Mouse (Mus musculus): ENCODE results near the gene Btf3. TPM values are rescaled to one million over a fixed set of nuclear protein-coding genes. Genes with fewer than 3 reads are reported as not detected.
A peak's percentile ranks its signal among the peaks of the same experiment; 100 is the strongest.

Btf3 gene
- polyA plus RNA-seq, 1 experiment from 2014 or later = 539 TPM

DNA sequence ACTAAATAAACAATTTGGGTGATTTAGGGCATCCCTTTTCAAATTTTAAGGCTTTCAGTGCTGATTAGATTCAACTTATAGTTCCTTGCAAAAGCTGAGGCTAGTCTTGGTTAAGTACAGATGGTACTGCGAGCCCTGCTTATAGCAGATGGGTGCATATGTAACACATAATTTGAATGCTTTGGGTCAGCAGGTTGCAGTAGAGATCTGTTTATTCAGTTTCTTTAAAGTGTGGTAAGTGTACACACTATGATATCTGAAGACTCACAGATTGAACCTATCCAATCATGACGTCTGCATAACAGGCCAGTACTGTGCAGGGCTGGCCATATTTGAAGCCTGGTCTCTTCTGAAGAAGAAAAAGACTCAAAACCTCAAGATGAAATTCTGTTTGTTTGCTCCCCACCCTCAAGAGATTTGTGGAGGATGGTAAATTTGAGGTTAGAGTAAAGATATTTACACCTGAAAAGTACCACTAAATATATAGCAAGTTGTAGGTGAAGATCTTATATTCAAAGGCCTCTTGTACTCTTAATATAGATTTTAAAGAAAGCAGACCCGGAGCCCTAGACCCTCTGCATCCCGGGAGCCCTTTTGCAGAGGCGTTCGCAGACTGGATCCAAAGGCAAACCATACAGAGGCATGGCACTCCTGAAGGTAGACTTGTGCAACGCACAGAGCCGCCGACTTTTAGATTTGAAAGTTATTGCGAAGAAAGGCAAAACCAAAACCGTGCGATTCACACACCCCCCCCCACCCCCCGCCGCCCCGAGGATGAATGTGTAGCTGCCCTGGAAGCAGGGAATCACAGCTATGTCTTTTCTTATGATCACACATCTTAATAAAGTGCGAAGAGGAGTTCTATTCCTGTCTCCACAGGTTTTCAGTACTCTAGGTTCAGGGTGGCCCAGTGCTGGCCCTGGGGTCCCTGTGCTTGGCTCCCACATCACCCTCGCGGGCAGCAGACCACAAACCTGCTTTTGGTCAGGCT, 40.9 kb upstream of the Btf3 start:
- Histone ChIP-seq H3K9ac (no peak overlapping the region), H3K27ac (no peak overlapping the region), H3K36me3 (replicated peaks; ENCODE audit: control insufficient read depth, insufficient read depth) (no peaks in the 10 kb centered on the region), H3K4me2 (replicated peaks) (peak overlapping the region; percentile 9; the same call in 1 of the 2 replicates), H3K4me3 (replicated peaks; ENCODE audit: low read length) (no peak overlapping the region; the same call in 1 of the 2 replicates), H3K4me1 (replicated peaks; ENCODE audit: control insufficient read depth, insufficient read depth, low read length) (peaks cover 5% of the 10 kb centered on the region; the same call in 1 of the 2 replicates), H3K9me3 (ENCODE audit: control insufficient read depth, low read length) (no peaks in the 10 kb centered on the region), H3K27me3 (ENCODE audit: control insufficient read depth, insufficient read depth, low read length) (peaks cover 83% of the 10 kb centered on the region)
- no peak for ATAC-seq (ENCODE audit: low FRiP score)
- DNase-seq (ENCODE audit: low spot score) = peak; percentile 37
- WGBS = 2% methylated on average over 18 of the region's 18 CpGs

DNA sequence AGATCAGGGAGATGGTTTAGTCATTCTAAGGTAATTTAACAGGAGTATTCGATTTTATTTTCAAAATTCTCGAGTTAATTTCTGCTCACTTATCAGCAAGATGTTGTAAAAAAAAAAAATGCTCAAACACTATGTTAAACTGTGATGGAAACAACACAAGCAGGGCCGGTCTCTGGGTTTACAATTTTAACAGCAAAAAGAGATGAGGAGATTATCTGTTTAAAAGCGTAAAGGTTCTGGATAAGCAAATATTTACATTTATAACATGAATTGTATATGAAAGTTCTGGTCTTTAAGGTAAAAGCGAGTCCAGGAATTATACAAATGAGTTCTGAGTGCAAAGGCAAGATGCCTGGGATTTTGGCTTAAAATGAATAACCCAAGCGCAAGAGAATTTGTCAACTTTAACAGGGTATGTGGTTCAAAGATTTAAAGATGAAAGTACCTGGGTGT, 40.2 kb upstream of the Btf3 start:
- no peak for ATAC-seq (ENCODE audit: low FRiP score)
- DNase-seq (ENCODE audit: low spot score) = peak; percentile 34
- Histone ChIP-seq H3K36me3 (replicated peaks; ENCODE audit: control insufficient read depth, insufficient read depth) (no peaks in the 10 kb centered on the region), H3K9ac (no peak overlapping the region), H3K9me3 (ENCODE audit: control insufficient read depth, low read length) (no peaks in the 10 kb centered on the region), H3K4me1 (replicated peaks; ENCODE audit: control insufficient read depth, insufficient read depth, low read length) (peaks cover 5% of the 10 kb centered on the region; the same call in 1 of the 2 replicates), H3K27me3 (ENCODE audit: control insufficient read depth, insufficient read depth, low read length) (peaks cover 83% of the 10 kb centered on the region), H3K4me2 (replicated peaks) (no peak overlapping the region), H3K27ac (no peak overlapping the region), H3K4me3 (replicated peaks; ENCODE audit: low read length) (no peak overlapping the region; the same call in 1 of the 2 replicates)
- WGBS = 6% methylated on average over 6 of the region's 6 CpGs

DNA sequence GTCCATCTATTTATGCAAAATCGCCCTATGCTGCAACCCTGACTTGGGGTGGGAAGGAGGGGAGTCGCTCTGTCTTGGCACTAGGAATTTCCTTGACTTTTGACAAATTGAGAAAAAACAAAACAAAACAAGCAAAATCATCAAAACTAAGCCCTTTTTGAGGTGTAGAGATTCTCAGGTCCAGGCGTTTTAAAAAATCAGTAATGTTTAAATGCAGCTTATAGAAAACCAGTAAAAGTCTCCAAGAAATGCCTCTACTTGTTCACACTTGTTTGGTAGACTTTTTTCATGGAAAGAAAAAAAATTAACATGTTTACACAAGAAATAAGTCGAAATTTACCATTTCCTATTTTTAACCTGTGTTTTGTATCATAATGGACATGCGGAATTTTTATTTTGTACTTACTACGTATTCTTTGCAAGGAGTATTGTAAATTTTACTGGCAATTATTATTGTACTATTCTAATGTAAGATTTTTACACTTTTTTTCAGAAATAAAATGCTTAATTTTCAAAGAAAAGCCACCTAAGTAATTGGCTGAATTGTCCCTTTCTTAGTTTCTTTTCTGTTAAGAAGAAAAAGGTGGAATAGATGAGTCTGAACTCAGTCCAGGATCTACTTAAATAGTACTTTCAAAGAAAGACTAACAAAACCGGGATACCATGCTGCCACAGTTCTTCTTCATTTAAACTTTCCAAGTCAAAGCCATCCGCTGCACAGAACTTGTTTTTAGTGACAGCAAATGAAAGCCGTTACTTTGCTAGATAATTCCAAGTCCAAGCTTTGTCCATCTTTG, 39.6 kb upstream of the Btf3 start:
- Histone ChIP-seq H3K9me3 (ENCODE audit: control insufficient read depth, low read length) (no peaks in the 10 kb centered on the region), H3K4me1 (replicated peaks; ENCODE audit: control insufficient read depth, insufficient read depth, low read length) (peaks cover 5% of the 10 kb centered on the region; the same call in 1 of the 2 replicates), H3K27me3 (ENCODE audit: control insufficient read depth, insufficient read depth, low read length) (peaks cover 86% of the 10 kb centered on the region), H3K4me2 (replicated peaks) (no peak overlapping the region), H3K36me3 (replicated peaks; ENCODE audit: control insufficient read depth, insufficient read depth) (no peaks in the 10 kb centered on the region), H3K9ac (no peak overlapping the region; the same call in 1 of the 2 replicates), H3K4me3 (replicated peaks; ENCODE audit: low read length) (peak overlapping the region; percentile 34), H3K27ac (no peak overlapping the region)
- WGBS = 3% methylated on average over 9 of the region's 9 CpGs
- ATAC-seq (ENCODE audit: low FRiP score) = no peak
- DNase-seq (ENCODE audit: low spot score) = peak; percentile 59

DNA sequence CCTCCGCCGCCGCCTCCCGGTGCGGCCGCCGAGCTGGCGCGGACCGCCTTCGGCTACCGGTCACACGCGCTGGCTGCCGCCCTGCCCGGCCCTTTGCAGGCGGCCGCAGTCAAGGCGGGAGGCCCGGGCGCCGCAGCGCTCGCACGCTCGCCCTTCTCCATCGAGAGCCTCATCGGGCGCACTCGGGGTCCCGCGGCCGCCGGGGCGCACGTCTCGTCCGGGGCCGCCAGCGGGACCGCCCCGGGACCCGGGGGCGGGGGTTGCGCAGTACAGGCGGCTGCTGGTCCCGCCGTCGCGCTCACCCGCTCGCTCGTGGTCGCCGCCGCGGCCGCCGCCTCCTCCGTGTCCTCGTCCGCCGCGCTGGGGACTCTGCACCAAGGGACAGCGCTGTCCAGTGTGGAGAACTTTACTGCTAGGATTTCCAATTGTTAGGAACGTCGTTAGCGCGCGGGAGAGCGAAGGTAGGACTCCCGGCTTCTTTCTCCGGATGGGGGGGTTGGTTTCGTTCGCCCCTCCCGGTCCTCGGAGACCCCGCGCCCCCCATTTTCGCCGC, 38.8 kb upstream of the Btf3 start:
- WGBS = under 1% methylated on average over 68 of the region's 81 CpGs

DNA sequence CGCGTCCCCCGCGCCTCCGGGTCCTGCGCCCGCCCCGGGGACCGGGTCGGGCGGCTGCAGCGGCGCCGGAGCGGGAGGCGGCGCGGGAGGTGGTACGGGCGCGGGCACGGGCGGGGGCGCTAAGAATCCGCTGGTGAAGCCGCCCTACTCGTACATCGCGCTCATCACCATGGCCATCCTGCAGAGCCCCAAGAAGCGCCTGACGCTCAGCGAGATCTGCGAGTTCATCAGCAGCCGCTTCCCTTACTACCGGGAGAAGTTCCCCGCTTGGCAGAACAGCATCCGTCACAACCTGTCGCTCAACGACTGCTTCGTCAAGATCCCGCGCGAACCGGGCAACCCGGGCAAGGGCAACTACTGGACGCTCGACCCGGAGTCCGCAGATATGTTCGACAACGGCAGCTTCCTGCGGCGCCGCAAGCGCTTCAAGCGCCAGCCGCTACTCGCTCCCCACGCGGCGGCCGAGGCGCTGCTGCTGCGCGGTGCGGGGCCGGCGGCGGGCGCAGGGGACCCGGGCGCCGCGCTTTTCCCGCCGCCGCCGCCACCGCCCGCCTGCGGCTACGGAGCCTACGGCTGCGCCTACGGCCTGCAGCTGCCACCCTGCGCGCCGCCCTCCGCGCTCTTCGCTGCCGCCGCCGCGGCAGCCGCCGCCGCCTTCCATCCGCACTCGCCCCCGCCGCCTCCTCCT, 38.2 kb upstream of the Btf3 start:
- Histone ChIP-seq H3K27me3 (ENCODE audit: control insufficient read depth, insufficient read depth, low read length) (peaks cover 86% of the 10 kb centered on the region), H3K27ac (no peak overlapping the region), H3K9ac (peak overlapping the region; percentile 45; the same call in 1 of the 2 replicates), H3K4me3 (replicated peaks; ENCODE audit: low read length) (peak overlapping the region; percentile 34), H3K36me3 (replicated peaks; ENCODE audit: control insufficient read depth, insufficient read depth) (no peaks in the 10 kb centered on the region), H3K9me3 (ENCODE audit: control insufficient read depth, low read length) (no peaks in the 10 kb centered on the region), H3K4me1 (replicated peaks; ENCODE audit: control insufficient read depth, insufficient read depth, low read length) (peaks cover 5% of the 10 kb centered on the region; the same call in 1 of the 2 replicates), H3K4me2 (replicated peaks) (peak overlapping the region; percentile 51)
- ATAC-seq (ENCODE audit: low FRiP score) (0 out of 2 replicates have a peak, but pooled peaks have one; percentile 32), DNase-seq (ENCODE audit: low spot score) (peak; percentile 39)
- WGBS = under 1% methylated on average over 92 of the region's 102 CpGs

More for the DNA sequence above, 38.8 kb upstream of the Btf3 start:
- Histone ChIP-seq H3K4me1 (replicated peaks; ENCODE audit: control insufficient read depth, insufficient read depth, low read length) (peaks cover 5% of the 10 kb centered on the region; the same call in 1 of the 2 replicates), H3K27me3 (ENCODE audit: control insufficient read depth, insufficient read depth, low read length) (peaks cover 86% of the 10 kb centered on the region), H3K36me3 (replicated peaks; ENCODE audit: control insufficient read depth, insufficient read depth) (no peaks in the 10 kb centered on the region), H3K4me2 (replicated peaks) (peak overlapping the region; percentile 51), H3K9me3 (ENCODE audit: control insufficient read depth, low read length) (no peaks in the 10 kb centered on the region), H3K9ac (peak overlapping the region; percentile 45; the same call in 1 of the 2 replicates), H3K27ac (no peak overlapping the region), H3K4me3 (replicated peaks; ENCODE audit: low read length) (peak overlapping the region; percentile 34)
- DNase-seq (ENCODE audit: low spot score) (no peak), ATAC-seq (ENCODE audit: low FRiP score) (no peak)

DNA sequence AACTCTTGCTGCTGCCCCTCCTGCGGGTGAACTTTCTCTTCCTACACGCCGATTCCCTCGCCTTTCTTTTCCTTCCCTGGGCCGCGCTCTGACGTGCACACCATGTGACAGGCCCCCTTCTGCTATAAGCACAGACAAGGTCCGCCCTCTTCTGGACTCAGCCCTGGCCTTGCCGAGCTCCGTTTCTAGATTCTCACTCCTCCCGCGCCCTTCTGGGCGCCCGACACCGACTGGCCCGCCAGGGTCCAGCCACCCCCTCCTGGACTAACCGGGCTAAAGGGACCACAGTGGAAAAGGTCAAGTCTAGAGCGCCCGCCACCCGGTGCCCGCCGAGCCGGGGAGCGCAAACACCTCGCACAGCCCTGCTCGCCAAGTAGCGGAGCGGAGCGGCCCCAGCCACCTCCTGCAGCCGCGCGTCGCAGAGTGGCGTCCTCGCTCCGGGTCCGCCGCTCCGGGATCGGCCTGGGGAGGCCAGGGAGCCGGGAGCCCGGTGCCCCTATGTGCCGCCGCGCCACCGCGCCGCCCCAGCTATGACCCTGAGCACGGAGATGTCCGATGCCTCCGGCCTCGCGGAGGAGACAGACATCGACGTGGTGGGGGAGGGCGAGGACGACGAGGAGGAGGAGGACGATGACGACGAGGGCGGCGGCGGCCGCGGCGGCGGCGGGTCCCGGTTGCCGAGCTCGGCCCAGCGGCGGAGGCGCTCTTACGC, 37.4 kb upstream of the Btf3 start, which contains the start of gene Foxd1:
TSS of gene Foxd1 (plus strand) at position 153 of the 712 bp plus-strand sequence.
- DNase-seq (ENCODE audit: low spot score) = peak; percentile 39

DNA sequence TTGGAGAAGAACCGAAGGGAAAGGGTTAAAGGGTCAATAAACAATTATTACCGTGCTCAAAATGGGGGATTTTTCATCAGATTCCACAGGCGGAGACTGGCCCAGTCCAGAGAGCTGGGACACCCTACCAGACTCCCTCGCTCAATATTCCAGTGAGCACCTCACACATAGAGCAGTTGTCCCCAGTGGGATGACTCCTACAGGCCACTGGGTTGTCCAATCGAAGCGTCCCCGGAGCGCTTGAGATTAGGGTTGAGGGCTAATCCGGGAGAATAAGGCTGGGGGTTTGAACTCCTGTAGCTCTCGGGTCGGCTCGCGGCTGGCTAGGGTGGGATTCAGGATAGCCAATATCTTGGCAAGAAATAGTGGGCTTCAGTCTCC, 36.9 kb upstream of the Btf3 start:
- H3K4me3 ChIP-seq (replicated peaks; ENCODE audit: low read length) = no peak overlapping the region
- under 1% methylated on average over 13 of the region's 13 CpGs for WGBS
- H3K27me3 ChIP-seq (ENCODE audit: control insufficient read depth, insufficient read depth, low read length) = peaks cover 86% of the 10 kb centered on the region
- DNase-seq (ENCODE audit: low spot score) (no peak), ATAC-seq (ENCODE audit: low FRiP score) (no peak)
- no peaks in the 10 kb centered on the region for H3K36me3 ChIP-seq (replicated peaks; ENCODE audit: control insufficient read depth, insufficient read depth)
- no peak overlapping the region for H3K27ac ChIP-seq
- H3K4me1 ChIP-seq (replicated peaks; ENCODE audit: control insufficient read depth, insufficient read depth, low read length) = peaks cover 5% of the 10 kb centered on the region; the same call in 1 of the 2 replicates
- H3K4me2 ChIP-seq (replicated peaks) = peak overlapping the region; percentile 51
- no peaks in the 10 kb centered on the region for H3K9me3 ChIP-seq (ENCODE audit: control insufficient read depth, low read length)
- no peak overlapping the region for H3K9ac ChIP-seq

More for the DNA sequence above, 37.4 kb upstream of the Btf3 start, which contains the start of gene Foxd1:
- H3K9ac ChIP-seq = peak within 1 kb of the TSS; percentile 45; the same call in 1 of the 2 replicates
- H3K4me2 ChIP-seq (replicated peaks) = peak within 1 kb of the TSS; percentile 51
- peaks cover 5% of the 10 kb centered on the region; the same call in 1 of the 2 replicates for H3K4me1 ChIP-seq (replicated peaks; ENCODE audit: control insufficient read depth, insufficient read depth, low read length)
- peaks cover 86% of the 10 kb centered on the region for H3K27me3 ChIP-seq (ENCODE audit: control insufficient read depth, insufficient read depth, low read length)
- under 1% methylated on average over 73 of the region's 76 CpGs for WGBS
- H3K9me3 ChIP-seq (ENCODE audit: control insufficient read depth, low read length) = no peaks in the 10 kb centered on the region
- H3K4me3 ChIP-seq (replicated peaks; ENCODE audit: low read length) = peak within 1 kb of the TSS; percentile 34
- ATAC-seq (ENCODE audit: low FRiP score) = peak; percentile 83
- H3K36me3 ChIP-seq (replicated peaks; ENCODE audit: control insufficient read depth, insufficient read depth) = no peaks in the 10 kb centered on the region
- no peak within 1 kb of the TSS for H3K27ac ChIP-seq

Measured in hindbrain, embryonic 14.5 days (tissue).